Mouse (Mus musculus) gastrocnemius, adult 18-20 months (tissue): Measurements from ENCODE around the gene Aldh3a1. TPM values are rescaled to one million over a fixed set of nuclear protein-coding genes. Genes with fewer than 3 reads are reported as not detected.
A peak's percentile ranks its signal among the peaks of the same experiment; 100 is the strongest.

Source experiments
- DNase-seq: peaks from one replicate; pipeline ENCODE4 v3.0.0; 2021; ENCODE audit warnings: low spot score
- total RNA-seq, 2 experiments: library from RNA; stranded (reverse); gene quantifications; 2 replicates each; pipeline ENCODE4 v1.2.3; 2021

The Aldh3a1 gene
- total RNA-seq, 2 experiments from 2014 or later = 0.33 to 0.48 TPM

- DNase-seq = no peak
These were observed 10.6 kb upstream of the Aldh3a1 start for GRCm38 (mm10) chr11:61196616-61197353.

DNA sequence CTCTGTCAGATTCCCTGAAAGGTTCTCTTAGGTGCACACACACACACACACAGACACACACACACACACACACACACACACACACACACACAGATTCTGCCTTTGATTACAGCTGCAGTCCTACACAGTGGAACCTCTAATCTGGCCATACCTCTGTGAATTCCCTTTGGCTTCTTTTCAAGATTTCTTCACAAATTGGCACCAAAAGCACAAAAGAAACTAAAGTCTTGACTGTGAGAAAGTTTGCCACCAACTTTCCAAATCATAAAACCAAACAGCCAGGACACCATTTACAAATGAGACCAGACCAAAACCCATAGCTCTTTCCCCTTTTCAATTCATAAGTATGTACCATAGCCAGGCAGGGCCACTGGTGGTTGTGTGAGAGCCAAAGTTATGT, 9.4 kb upstream of the Aldh3a1 start:
- DNase-seq = no peak

DNA sequence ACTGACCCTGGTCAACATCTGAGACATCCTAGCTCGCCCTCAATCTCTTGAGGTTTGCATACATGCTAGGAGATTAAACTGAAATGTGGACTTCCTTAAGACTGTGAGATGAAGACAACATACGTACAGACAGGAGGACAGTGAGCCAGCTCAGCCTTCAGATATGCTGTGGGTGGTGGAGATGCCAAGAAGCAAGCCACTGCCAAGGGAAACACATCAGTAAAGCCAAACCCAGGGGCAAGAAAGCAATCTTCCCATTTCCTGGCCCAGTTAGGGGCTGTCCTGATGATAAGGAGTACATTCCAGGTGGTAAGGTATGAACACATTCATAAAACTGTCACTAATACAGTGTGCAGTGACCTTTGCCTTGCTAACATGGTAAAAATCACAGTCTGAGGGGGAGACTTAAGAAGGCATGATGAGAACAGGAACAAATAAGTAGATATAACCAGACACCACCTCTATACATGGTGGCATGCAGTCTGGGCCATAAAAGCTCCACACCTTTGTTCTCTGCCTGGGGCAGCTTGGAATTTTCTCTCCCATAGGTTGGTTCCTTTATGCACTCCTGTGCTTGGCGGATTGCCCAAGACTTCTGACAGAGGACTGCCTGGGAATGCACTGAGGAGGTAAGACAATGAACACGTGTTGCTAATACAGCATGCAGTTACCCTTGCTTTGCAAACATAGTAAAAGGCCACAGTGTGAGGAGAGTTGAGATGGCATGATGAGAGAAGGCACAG, 7.5 kb upstream of the Aldh3a1 start:
- DNase-seq = no peak

DNA sequence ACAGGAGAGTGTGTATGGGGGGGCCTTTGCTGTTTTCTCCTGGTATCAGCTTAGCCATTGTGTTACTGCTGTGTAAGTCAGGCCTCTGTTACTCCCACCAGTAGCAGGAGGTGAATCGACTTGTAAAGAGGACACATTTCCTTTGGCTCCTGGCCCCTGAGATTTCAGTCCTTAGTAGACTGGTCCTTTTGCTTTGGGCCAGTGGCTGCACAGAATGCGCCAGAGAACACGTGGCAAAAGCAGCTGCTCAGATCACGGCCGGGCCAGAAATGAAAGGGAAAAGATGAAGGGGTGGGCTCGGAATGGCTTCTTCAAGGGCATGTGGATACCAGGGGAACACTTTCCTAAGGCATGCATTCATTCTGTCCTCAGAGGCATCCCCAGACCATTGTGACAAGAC, 5.2 kb upstream of the Aldh3a1 start:
- no peak for DNase-seq

GRCm38 (mm10) chr11:61202810-61203209, 4.5 kb upstream of the Aldh3a1 start:
- DNase-seq = no peak

- DNase-seq = no peak
These were observed 2.0 kb upstream of the Aldh3a1 start for GRCm38 (mm10) chr11:61205167-61205950.

DNA sequence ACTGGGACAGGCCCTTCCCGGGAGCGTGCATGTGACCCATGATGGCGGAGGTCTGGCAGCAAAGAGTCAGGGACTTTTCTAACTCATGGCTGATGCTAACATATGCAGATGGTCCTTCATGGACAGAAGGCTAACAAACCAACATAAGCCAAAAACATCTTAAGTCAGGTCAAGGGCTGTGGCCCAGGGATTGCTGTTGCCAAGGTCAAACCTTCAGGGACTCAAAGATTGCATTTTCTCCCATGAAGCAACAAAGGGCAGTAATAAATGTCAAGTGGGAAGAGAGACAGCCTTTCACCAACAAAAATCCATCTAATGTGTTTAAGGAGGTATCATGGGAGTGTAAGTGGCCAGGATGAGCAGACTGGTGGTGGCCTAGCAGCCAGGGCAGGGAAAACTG, 1.2 kb upstream of the Aldh3a1 start:
- DNase-seq = no peak

GRCm38 (mm10) chr11:61208316-61208715, 979 bp downstream of the Aldh3a1 start:
- DNase-seq = peak; percentile 11

- no peak for DNase-seq
These were observed 4.8 kb downstream of the Aldh3a1 start for GRCm38 (mm10) chr11:61212102-61212501.

- no peak for DNase-seq
These were observed 8.6 kb downstream of the Aldh3a1 start for GRCm38 (mm10) chr11:61215936-61216335.

DNA sequence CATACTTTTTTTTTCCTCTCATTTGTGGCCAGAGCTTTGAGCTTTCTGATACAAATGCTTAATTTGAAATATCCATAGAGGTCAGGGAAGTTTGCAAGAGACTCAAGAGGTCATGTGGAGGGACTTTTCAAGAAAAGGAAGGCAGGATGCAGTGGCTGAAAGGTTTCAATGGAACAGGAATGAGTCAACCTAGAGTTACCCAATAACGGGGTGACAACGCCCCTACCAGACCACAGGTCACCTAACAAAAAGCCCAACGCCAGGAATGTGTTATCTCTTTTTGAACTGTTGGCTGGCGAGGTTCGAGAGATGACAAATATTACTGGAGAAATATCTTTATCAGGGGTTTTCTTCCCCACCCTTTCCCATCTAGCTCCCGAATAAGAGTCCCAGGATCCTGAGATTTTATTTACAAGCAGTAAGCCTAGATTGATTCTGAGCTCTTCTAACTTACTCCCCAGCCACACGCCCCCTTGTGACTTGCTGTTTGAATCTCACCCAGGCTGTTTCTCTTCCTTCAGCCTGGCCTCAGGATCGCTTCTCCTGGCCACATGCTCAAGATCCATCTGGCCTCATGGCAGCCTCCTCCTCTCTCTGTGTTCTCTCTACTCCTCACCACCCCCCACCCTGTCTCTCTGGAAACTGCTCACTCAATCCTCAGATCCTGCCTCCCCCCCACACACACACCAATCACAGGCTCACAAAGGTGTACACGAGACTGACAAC, 13.0 kb downstream of the Aldh3a1 start:
- DNase-seq = no peak

DNA sequence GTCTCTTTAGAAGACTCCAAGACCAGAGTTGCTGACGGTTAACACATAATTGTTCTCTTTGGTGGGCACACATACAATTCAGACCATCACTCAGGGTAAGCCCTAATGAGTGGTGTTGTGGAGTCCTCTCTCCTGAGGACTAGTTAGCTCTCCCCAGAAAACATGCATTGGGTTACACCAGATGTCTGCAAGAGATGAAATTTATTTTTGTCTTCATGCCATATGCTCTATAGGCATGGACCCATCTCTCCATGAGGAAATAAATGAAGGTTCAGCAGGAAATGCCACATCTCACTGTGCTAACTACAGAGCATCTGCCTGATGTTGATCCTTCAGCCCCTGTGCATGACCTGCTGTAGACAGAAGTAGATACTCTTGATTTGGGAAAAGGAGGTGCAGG, 14.7 kb downstream of the Aldh3a1 start:
- DNase-seq = no peak

GRCm38 (mm10) chr11:61222971-61223745, 15.8 kb downstream of the Aldh3a1 start:
- peak; percentile 42 for DNase-seq

GRCm38 (mm10) chr11:61224234-61224744, 17.0 kb downstream of the Aldh3a1 start:
- DNase-seq = no peak

- DNase-seq = no peak
These were observed 17.6 kb downstream of the Aldh3a1 start for GRCm38 (mm10) chr11:61224907-61225306.

DNA sequence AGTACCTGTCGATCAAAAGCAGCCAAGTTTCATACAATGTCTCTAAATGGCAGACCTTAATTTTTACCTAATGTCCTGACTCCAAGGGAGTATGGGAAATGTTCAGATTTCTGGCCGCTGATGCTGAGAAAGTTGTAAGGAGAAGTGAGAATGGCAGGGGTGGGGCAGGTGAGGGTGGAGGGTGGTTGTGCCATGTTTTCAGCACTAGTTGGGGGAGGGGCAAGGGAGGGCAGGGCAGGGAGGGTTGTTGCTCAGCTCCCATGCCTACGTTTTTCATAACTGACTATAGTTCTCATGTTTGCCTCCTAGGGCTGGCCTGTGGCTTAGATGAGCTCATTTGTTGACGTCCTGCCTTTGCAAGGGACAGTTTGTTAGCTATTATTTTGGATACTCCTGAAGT, 18.2 kb downstream of the Aldh3a1 start:
- no peak for DNase-seq

- peak; percentile 19 for DNase-seq
These were observed 18.6 kb downstream of the Aldh3a1 start for GRCm38 (mm10) chr11:61225941-61226412.

- no peak for DNase-seq
These were observed 20.5 kb downstream of the Aldh3a1 start for GRCm38 (mm10) chr11:61227816-61228215.

DNA sequence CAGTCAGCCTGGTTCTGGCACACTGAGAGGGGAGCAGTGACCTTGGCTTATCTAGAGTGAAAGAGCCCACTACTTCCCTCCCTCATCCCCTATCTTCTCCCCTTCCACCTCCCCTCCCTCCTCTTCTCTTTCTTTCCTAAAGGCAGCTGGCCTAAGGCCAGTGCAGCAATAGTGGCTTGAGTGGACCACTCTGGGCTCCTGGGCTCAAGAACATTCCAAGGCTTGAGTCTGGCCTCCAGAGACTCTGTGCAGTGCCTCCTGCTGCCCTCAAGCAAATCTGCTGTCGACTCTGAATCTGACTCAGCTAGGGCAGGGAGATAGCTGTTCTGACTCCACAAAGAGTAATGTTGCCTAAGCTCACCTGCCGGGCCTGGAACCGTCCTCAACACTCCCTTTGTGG, 21.1 kb downstream of the Aldh3a1 start:
- no peak for DNase-seq

- peak; percentile 73 for DNase-seq
These were observed 24.0 kb downstream of the Aldh3a1 start for GRCm38 (mm10) chr11:61231329-61231728.
